Mouse (Mus musculus) embryo, embryonic 10 days (tissue): ENCODE results near the gene Olfr718-ps1.

Experiments
- DNase-seq: peaks from one replicate; pipeline ENCODE4 v3.0.0-alpha.2; 2015; ENCODE audit warnings: low spot score

The Olfr718-ps1 gene

DNA sequence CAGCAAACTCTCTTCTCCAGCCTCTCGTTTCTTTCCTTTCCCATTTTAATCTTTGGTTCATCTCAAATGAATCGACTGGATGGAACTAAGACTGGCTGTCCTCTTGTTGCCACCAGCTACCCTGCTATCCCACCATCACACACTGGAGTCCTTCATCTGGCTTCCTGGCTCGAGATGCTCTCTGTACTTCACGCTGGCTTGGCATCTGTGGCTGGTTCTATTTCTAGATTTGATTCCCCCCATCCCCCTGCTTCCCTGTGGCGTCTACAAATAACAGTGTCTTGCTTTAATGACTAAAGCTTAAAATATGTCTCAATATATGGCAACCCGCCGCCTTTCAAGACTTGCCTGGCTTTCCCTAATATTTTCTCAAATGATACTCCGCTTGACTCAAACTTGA, 19.5 kb downstream of the Olfr718-ps1 start:
- no peak for DNase-seq

DNA sequence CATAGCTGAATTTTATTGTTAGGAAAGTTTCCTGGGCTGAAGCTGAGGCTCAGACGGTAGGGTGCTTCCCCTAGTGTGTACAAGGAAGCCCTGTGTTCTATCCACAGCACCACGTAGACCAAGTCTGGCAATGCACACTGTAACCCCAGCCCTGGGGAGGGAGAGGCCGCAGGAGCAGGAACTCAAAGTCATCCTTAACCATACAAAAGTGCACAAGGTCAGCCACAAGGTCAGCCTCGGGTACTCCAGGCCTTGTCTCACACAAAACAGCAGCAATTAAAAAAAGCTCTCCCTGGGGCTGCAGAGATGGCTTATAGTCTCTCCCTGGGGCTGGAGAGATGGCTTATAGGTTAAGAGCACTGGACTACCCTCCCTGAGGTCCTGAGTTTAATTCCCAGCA, 20.5 kb downstream of the Olfr718-ps1 start:
- DNase-seq = no peak

DNA sequence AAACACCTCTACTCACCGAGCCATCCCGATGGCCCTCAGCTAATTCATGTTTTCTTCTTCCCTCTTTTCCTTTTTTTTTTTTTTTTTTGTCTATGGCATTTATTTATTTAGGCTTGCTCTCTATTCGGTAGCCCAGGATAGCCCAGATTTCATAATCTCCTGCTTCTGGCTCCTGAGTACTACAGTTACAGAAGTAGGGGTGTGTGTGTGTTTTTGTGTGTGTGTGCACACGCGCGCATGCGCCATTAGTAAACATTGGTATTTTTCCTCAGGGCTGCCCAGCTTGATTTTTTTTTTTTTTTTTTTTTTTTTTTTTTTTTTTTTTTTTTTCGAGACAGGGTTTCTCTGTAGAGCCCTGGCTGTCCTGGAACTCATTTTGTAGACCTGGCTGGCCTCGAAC, 21.3 kb downstream of the Olfr718-ps1 start:
- no peak for DNase-seq

DNA sequence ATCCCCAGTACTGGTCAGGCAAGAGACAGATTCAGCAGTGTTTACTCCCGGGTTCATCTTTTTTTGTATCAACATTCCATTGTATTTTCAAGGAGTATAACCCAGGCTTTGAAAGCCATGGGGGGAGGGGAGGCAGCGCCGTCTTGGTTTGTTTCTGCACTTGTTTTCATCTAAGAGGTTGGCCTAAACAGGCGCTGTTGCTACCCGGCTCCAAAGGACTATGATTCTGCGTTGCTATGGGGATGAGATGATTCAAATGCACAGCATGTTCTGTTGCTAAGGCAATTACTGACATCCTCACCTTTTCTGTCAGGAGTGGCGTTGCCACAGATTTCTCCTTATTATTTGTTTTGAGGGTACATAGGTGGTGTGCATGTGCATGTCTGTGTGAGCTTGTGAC, 21.8 kb downstream of the Olfr718-ps1 start:
- no peak for DNase-seq

DNA sequence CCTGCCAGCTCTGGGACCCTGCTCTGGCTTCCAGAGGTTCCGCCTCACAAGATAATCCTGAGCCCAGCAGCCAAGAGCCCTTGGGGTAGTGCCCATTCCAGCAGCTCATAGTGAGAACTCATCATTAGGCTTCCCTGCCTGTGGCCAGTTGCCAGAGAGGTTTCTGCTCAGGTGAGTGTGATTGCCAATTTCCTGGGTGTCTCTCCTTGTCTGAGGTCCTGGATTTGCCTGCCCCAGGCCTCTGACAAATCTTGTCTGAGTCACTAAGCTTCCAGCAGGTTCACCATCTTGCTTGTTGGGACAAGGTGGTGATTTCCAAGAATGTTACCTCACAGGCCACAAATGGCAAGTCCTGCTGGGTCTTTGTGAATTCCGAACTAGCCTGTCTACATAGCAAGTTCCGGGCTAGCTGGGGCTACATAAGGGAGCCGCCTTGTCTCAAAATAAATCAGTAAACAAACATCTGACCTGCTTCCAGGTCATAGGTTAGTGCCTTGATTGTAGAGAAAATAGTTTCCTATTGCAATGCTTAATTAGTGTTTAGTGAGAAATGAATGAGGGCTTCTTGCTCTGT, 22.5 kb downstream of the Olfr718-ps1 start:
- no peak for DNase-seq

DNA sequence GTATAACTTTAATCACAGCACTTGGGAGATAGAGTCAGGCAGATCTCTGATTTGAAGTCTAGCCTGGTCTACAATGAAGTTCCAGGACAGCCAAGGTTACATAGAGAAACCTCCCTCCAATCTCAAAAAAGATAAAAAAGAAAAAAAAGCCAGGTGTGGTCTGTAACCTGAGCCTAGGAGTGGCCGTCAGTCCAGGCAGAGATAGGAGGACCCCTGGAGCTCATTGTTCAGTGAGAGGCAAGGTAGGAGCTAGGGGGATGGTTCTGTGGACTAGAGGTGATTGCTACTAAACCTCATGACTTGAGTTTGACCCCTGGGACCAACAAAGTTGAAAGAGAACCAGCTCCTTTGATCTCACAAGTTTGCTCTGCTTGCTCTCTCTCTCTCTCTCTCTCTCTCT, 24.7 kb downstream of the Olfr718-ps1 start:
- no peak for DNase-seq

DNA sequence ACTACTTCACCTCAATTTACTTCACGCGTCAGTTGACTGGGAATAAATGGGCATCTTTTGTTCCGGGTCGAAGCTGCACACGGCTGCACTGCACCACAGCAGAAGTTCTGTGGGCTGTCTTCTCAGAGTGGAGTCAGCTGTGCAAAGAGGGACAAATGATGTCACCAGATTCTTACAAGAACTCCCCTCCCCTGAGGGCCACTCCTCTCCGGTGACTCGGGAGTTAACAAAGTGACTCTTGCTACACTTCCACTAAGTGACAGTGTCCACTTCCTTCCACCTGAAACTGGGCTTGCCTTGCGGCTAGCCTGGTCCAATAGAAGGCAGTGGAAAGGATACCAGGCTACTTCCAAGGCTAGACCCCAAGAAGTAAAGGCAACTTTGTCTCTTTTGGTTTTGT, 25.3 kb downstream of the Olfr718-ps1 start:
- no peak for DNase-seq

DNA sequence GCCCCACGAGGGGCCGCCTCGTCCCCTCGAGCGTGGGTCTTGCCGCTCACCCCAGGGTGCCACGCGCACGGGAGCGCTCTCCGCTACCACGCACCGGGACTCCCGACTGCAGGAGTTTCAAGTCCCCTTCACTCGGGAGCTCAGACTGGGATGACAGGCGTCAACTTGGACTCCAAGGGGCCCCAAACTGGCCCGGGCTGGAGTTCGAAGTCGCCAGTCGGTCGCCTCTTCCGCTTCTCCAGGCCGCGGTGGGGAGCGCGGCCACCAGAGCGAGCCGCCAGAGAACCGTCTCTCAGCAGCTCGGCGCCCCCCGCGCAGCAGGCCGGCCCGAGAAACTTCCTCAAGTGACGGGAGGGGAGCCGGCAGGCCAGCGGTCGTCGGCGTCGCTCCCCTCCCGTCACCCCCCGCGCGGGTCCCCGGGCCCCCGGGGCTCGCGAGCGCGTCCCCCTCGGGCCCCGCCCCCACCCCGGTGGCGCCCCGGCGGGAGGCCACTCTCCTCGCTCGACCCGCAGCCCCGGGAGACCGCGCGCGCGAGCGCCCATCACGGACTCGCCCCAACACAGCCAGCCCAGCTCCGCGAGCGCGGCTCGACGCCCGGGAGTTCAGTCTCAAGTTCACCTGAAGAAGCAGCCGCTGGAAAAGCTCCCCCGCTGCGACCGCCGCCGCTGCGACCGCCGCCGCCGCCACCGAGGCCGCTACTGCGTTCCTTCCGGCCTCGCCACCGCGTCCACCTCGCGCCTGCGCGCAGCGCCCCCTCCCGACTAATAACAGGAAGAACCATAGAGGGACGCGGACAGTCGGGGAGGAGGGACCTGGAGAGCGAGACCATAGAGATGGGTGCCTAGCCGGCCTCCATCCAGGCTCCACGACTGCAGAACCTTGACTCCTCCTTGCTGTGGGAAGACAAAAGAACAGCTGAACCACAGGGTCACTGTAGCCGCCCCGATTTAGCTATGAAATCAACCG, 34.8 kb downstream of the Olfr718-ps1 start, which contains the start of gene Rnf216:
Gene Rnf216, minus strand, starts transcription at position 714 of the 966 bp plus-strand sequence.
- DNase-seq = peak; percentile 95

DNA sequence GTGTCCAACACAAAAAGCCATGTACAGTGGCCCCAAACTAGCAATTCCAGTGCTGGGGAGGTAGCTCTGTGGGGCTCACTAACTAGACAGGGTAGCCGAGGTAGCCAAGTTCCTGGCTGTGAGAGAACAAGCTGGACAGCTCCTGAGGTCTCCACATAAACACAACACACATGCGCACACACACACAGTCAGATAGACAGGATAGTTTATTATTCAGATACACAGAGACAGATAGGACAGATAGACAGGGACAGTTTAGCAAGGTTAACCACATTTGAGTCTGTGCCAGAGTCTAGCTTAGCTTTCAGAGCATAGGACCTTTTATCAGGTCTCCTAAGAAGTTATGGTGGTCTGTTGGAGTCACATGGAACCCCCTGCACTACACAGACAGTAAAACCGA, 40.5 kb downstream of the Olfr718-ps1 start:
- DNase-seq = no peak

DNA sequence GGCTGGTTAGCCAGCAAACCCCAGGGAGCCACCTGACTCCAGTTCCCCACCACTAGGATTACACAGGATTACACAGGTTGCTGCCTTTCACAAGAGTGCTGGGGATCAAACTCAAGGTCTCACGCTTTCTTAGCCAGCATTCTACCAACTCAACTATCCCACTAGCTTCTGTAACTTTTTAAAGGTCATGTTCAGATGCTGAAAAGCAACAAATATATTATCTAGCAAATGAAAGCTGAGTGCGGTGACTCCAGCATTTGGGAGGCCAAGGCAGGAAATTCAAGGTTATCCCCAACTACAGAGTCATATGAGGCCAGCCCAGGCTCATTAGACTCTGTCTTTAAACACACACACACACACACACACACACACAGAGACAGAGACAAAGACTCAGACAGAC, 44.1 kb downstream of the Olfr718-ps1 start:
- DNase-seq = no peak

DNA sequence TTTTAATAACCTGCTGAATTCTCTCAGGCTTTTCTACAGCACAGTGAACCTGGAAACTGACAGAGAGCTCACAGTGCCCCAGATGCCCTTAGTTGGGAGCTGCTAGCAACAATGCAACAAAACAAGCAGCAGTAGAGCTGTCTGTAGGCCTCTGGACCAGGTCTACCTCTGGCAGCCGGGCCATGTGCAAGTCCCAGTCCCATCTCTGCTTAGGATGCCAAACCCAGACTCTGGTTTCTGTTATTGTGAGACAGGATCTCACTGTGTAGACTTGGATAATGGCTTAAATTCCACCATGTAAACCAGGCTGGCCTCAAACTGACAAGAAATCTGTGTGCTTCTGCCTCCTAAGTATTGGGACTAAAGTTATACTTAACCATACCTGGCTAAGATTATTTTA, 45.8 kb downstream of the Olfr718-ps1 start:
- DNase-seq = no peak

DNA sequence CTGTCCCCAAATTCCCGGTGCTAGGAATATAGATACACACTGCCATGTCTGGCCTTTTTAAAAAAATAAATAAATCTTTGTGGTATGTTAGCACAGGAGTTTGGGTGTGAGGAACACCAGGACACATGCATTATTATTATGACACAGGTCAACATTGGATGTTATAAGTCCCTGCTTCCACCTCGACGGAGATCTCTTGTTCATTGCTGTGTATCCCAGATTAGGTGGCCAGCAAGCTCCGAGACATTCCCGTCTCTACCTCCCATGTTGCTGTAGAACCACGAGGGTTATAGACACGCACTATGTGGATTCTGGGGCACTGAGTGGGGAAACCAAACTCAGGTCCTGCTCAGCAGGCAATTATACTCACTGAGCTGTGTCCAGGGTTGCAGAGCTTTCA, 52.1 kb downstream of the Olfr718-ps1 start:
- DNase-seq = no peak

DNA sequence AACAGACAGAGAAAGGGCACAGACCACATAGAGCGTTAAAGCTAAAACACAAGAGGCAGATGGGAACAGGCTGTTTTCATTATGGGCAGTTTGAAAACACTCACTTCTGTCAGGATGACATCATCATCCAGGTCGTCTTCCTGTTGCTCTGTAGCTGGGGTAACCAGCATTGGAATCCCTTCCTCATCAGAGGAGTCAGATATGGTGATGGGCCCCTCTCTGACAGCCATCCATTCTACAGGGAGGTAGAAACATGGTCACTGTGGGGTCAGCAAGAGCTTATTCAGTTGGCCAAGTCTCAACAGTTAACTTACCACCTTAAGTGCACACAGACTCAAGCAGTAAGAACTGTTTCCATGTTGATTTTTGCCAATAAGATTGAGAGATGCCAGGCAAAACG, 54.5 kb downstream of the Olfr718-ps1 start:
- peak; percentile 7 for DNase-seq

DNA sequence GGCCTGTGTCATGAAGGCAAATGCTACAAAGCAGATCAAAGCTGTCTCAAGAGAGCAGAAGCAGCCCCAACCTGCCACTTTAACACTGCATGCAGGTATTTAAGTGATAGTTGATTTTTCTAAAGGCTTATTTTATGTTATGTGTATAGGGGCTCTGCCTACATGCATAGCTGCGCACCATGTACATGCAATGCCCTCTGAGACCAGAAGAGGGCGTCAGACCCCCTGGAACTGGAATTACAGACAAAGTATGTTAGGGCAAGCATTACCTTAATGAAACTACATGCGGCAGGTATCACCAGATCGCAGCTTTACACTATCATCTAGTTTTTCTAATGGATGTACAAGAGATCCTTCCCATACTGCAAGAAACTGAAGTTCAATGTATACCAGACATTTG, 62.5 kb downstream of the Olfr718-ps1 start:
- peak; percentile 53 for DNase-seq
